Mouse (Mus musculus) adrenal gland, postnatal 4 days (tissue): ENCODE results near the gene Stambp. TPM values are rescaled to one million over a fixed set of nuclear protein-coding genes. Genes with fewer than 3 reads are reported as not detected.
A peak's percentile ranks its signal among the peaks of the same experiment; 100 is the strongest.
"Not testable (repeated sequence)": the region's sequence is repeated elsewhere in the genome, so short reads cannot be mapped to it uniquely, and the experiment has no call there.

Experiments
- DNase-seq, 2 experiments: peaks; one replicate each; pipeline ENCODE4 v3.0.0; 2021 to 2022; ENCODE audit warnings: low spot score in 2 of 2, mixed read lengths in 2 of 2
- long read RNA-seq, 2 experiments: library from polyadenylated mRNA; stranded (forward); transcript quantifications; one replicate each; pipeline ENCODE4 v2.0.0; 2021
- total RNA-seq, 2 experiments: library from RNA; stranded (reverse); gene quantifications; 2 replicates each; pipeline ENCODE4 v1.2.3; 2021

The Stambp gene
- 10 to 100 TPM; 32.9 to 33.0 TPM for total RNA-seq
- long read RNA-seq, experiment 1, transcript Stambp-201 (10 exons, 2,364 nt) = major isoform, 17 of 21 reads
- long read RNA-seq, experiment 1, partial matches to known transcripts = 1 of 21 reads
- long read RNA-seq, experiment 1, other reads (novel, unspliced or antisense) = 1 of 21 reads
- long read RNA-seq, experiment 2, transcript Stambp-201 (10 exons, 2,364 nt) = major isoform, 37 of 42 reads
- long read RNA-seq, experiment 2, partial matches to known transcripts = 3 of 42 reads
- long read RNA-seq, experiment 2, other reads (novel, unspliced or antisense) = 2 of 42 reads

DNA sequence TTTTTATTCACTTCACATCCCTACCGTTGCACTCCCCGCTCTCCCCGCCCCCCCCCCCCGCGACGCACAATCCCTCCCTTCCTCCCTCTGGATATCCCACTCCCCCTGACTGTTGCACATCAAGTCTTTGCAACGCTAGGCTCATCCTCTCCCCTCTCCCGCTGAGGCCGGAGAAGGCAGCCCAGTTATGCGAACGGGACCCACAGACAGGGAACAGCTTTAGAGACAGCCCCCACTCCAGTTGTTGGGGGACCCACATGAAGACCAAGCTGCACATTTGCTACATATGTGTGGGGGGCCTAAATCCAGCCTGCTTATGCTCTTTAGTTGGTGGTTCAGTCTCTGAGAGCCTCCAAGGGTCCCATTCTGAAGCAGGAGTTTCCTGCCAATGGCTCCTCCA is at the start of gene Stambp:
Stambp (minus strand) TSS at position 59 of the 400 bp plus-strand sequence.
- DNase-seq = no peak

DNA sequence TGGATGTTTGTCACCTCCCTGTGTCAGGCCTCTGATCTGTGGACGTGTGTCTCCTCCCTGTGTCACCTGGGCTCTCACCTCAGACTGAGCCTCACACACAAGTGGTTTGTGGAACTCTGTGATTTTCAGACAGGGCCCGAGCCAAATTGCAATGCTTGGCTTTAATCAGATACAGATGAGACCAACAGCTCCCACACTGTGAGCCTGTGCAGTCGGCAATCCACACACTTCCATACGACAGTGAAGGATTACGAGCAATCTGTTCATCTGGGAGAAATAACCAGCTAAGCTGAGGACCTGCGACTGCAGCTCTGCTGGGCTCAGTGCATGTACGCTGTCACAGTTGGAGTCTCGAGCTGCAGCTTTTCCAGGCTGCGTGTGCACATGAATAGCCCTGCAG is 47.4 kb upstream of the Stambp start:
- DNase-seq = no peak

DNA sequence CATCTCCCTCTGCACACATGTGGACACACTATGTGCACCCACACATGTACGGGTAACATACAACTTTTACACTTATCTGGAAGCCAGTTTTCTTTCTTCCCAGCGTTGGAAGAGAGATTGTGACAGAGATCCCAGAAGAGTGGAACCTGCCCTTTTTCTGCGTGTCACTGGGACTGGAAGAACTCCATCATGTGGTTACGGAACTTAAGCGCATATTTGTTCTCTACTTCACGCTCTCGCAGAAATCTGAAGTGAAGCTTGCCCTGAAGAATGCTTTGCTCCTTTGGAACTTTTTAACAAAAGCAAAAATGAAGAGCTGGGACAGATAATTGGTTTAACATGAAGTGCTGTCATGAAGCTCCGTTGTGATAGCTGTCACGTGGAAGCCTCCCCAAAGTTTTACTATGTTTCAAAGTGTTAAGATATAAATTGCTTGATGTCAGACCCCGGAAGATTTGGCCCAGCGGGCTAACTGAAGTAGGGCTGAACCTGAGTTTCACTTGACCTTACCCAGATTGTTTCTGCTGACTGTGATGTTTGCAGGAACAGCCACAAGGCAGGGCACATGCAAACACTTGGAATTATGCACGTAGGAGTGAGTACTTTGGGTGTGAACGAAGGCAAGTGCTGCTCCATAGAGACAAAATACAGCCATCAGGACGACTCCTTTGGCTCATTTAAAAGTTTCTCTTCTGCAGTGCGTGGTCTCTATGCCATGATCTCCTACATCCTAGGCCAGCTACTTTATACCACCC is 45.2 kb upstream of the Stambp start:
- DNase-seq = no peak

DNA sequence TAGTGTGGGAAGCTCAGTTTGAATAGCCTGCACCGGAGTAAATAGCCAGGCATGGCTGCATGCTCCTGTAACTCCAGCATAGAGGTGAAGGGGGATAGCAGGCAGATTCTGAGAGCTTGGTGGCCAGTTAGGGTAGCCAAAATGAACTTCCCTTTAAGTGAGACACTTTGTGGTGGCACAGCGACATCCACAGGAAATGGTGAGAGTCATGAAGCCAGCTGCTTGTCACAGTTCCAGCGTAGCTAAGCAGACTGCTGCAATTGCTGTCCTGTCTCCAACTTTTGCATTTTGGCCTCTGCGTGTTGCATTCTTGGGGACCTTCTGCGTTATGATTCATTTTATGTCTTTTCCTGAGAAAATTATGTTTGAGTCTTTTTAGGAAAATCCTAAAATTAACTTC is 44.0 kb upstream of the Stambp start:
- peak; percentile 9 to 42 for DNase-seq

DNA sequence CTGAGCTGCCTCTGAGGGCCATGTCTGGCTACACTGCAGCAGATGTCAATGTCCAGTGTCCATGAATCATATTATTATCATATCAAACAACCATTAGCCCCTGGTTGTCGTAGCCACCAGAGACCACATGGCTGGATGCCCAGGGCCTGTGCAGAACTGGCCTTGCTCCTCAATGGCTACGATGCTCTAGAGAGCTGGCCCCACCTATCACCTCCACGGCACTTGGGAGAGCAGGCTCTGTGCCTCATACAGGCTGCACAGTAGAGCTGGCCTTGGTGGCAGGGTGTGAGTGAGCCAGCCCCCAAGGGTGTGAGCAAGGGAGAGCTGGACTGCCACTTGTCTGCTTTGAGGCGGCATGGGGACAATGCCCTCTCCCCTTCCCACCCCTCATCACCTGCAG is 41.9 kb upstream of the Stambp start:
- DNase-seq = no peak

DNA sequence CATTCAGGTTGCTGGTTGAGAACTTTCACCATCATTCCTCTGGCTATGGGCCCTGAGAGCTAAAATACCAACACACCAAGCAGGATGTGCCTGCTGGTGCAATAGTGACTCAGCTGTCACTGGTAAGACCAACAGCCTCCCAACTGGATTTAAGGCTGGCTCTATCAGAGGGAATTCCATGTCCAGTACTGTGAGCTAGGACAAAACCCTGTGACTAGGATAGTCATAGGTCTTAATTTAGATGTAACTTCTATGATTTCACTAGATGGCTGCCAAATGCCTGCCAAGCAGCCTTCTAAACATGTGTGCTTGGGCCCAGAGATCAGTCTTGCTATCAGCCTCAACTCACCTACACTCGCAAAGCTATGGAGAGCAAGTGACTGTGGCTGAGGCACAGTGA is 40.4 kb upstream of the Stambp start:
- no peak for DNase-seq

DNA sequence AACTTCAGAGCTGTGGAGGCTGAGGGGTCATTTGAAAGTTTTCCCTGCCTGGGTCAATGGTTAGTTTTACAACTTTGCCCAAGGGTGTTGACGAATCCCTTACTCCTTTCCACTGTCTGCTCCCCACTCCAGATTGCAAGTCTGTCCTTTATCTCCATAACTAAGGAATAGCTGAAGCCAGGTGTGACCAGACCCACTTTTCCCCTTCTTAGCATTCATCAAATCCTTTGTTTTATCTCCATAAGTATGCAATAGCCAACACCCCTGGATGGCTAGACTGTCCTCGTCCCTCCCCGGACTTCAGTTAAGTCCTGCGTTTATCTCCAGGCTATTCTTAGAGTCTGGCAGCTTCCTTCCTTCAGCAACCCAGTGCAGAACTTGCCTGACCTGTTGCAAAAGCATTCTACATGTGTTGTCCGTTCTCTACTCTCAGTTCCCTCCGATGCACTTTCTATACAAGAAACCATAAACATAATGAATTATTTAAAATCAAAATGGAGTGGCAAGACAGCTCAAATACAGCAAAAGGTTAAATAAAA is 27.2 kb upstream of the Stambp start:
- no peak for DNase-seq

DNA sequence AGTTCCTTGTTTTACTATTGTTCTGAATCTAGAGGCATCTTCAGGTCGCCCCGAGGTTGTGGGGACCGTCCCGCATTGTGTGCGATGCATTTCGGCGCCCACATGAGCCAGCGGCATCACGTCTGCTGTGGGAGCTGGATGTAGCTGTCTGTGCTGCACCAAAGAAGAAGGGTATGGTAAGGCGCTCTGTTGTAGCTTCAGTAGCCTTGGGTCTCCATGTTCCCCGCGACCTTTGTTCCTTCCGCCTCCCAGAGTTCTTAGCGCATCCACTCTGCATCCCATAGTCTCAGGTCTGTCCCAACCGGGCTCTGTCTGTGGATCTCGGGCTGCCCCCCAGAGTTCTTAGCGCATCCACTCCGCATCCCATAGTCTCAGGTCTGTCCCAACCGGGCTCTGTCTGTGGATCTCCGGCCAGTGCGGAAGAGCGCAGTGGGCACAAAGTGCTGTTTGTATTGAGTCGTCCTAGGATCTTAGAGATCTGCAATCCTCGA is 26.6 kb upstream of the Stambp start:
- DNase-seq = no peak

DNA sequence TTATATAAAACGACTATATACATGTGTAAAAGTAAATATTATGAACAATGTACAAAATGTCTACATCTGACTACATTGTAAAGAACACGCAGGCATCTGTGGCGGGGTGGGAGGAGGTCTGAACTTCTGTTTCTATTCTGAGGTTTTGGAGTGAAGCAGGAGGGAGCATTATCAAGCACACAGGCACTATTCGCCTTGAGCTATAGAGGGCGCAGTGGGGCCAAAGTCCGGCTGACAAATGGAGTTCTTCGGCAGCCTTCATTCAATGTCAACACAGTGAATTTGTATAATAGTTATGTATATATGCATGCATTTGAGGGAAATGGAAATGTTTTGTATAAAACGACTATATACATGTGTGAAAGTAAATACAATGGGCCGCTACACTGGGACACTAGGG is 26.1 kb upstream of the Stambp start:
- DNase-seq = no peak

DNA sequence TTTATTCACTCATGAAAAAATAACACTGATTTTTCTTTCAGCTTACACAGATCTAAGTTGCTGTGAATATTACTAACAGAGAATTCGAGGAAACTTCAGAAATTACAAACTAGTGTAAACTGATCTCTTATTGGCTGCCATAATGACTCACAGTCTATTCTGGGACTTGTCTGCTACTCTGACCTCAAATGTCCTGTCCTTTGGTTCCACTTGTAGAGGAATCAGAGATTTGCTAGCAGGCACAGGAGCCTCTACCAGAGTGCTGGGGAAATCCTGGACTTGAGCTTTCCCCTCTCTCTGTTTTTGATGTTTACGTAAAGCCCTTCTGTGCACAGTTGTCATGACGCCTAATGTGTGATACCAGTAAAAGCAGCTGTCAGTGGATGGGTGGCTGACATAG is 25.5 kb upstream of the Stambp start:
- no peak for DNase-seq

DNA sequence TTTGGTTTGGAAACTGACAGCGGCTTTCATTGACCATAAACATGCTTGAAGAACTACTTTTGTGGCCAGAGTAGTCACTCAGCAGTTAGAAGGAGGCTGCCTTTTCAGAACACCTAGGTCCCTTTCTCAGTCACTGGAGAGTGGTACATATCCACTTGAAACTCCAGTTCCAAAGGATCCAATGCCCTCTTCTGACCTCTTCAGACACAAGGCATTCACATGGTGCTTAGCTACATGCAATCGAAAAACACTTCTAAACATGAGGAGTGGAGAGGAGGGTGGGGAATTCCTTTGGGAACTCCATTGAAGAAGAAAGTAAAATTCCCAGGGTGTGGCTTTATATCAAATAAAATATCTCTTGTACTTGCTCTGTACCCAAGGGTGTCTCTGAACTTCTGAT is 22.5 kb upstream of the Stambp start:
- DNase-seq = no peak

DNA sequence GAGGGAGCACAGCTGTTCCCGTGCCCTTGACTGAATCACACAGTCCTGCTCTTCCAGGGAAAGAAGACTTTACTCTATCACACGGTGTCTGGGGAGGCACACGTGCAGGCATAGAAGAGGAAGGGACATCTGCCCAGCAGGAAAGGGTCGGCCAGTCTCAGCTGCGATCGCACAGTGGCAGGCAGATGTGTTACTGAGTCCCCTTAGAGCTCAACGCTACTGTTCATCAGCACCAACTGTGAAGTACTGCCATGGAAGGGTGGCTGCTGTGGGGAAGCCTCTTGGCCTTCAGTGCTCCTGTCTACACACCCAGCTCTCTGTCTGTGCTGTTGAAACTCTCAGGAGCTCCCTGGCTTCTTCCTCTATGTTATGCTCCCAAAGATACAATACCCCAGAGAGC is 21.4 kb upstream of the Stambp start:
- no peak for DNase-seq

DNA sequence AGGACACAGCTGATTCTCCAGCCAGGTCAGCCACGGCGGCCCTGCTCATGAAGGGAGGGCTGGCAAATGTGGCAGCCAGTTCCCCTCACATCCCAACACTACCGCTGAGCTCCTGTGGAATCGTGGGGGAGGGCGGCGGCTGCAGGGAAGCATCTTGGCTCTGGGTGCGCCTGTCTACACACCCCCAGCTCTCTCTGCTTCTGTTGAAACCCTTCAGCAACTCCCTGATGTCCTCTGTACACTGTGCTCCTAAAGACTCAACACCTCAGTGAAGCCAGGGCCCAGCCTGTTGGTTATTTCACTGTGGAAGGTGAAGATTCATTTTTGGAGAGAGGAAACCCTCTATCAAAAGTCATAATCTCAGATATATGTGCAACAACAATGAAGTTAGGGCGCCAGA is 19.5 kb upstream of the Stambp start:
- no peak for DNase-seq

DNA sequence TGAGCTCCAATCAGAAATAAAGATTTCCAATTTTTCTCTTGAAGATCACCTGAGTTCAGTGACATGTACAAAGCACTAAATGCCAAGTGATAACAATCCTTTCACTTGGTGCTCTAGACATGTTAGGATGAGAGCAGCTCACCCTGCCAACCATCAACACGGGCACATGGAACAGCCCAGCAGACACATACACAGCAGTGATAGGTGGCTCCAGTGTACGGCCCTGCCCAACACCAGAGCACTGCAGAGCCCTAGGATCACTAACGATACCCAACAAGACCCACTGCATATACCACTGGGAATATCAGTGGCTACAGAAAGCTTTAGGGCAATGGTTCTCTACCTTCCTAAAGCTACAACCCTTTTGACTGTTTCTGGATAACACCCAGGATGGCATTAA is 17.8 kb upstream of the Stambp start:
- DNase-seq = no peak

DNA sequence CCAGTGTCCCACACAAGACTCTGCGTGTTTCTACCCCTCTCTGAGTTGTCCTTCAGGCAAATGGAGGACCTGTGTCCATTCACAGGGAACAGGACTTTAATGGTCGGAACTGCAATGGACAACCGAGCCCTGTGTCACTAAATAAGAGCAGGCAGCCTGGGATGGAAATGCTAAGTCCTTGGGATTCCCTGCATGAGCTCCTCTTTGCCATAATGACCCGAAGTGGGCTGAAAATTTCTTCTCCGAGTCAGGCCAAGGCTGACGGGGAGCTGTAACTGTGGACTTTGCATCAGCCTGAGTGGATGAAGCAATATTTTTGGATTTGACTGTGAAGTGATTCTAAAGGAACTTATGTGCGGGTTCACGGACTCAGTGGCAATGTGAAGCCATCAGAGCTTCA is 14.7 kb upstream of the Stambp start:
- DNase-seq = not testable (repeated sequence)

DNA sequence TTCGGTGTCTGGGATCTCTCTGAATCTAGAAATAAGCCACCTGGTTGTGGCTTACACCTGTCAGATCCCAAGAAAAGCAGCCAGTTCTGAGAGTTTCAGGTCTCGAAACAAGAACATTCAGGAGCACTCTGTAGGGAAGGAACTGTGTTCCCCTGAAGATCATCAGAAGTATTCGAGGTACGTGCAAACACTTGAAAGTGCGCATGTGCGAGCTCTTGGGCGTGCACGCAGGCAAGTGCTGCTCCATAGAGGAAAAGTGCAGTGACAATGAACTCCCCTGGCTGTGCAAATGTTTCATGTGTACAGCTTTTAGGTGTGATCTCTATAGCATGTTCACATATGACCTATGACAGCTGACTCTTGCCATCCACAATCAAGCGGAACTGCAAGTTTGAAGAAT is 12.8 kb upstream of the Stambp start:
- not testable (repeated sequence) for DNase-seq

DNA sequence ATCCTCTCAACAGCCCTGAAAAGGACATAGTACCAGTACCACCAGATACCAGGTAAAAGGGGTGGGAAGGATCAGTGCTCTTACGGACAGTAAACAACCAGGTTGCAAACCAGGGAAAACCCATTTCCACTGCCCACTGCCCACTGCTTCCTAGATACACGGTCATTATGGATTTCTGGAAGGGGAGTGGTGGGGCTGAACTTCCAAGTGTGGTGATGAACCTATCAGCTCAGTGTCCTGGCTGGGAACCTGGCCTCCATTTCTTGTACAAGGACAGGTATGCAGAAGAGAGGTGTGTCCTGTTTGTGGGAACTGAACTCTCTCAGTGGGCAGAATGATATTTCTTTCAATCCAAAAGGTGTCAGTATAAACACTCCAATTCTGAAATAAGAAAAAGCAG is 11.1 kb upstream of the Stambp start:
- DNase-seq = no peak

DNA sequence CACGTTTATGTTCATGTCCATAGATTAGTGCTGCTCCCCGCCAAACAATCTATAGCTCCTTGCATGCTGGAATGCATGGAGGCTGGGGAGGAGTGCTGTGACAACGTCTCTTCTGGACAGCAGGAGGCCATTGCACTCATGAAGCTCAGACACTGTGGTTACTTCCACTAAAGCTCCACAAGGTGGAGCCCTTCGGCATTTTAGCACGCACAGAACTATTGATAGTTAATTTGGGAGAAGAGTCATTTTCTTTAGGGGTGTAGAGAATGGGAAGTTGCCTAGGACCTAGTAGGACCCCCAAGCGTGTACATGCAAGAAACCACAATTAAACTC is 10.4 kb upstream of the Stambp start:
- no peak for DNase-seq

DNA sequence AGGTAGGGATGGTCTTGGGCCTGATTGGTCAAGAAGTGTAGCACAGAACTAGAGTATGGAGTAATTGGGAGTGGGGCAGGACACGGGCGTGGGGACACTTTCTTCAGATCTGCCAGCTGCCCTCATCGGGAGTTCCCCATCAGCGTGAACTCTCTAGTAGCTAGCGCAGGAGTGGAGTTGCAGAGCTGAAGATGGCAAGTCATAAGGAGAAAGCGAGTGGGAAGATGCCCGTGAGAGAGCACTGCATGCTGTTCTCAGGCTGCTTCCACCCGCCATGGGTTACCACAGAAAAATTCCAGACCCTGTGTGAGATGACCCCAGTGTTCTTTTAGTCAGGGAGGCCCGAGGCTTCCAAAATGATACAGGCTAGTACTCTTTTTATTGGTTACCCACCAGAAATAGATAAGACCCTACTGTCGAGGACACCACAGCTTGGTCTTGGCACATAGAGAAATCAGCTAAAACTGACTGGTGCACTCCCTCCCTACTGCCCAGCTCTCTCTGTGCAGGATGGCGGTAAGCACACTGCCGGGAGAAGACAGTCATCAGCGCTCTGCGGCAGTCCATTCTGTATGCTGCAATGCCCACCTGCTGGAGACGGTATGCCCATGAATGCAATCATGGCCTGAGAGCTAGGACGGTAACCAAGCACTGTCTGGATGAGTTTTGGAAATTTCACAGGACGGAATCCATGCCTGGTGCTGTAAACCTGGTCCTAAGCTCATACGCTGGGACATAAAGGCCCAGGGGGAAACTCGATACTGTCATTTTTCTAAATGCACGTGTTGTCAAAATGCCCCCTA is 9.8 kb upstream of the Stambp start:
- no peak for DNase-seq

DNA sequence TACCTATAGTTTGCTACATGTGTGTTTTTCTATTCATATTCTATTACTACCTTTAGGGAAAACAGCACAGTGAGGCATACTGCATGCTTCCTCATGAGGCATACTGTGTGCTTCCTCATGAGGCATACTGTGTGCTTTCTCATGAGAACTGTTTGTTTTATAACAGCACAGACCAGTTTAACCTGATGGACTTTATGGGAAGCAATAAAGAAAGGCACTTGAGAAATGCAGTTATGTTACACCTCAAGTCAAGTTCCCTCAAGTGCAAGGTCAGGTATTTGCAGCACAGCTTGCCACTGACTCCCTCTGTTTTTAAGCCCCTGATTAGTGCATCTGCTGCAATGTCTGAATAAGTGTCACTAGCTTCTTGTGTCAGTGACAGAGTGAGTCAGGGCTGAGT is 5.0 kb upstream of the Stambp start:
- no peak for DNase-seq

DNA sequence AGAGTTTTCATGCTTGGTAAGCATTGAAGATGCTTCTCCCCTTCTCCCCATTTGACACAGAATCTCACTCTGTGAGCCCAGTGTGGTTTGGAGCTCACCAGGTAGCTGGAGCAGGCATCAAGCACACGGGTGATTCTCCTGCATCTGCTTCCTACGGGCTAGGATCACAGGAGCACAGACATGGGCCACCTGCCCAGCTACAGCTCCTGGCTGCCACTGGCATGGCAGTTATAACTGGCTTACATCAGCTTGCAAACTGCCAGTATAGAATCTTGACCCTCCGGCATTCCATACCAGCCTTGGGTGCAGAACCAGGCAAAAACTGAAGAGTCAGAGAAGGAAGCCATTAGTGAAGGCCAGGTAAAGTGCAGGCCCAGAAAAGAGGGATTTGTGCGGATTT is 3.1 kb upstream of the Stambp start:
- no peak for DNase-seq
